Mouse (Mus musculus): ENCODE results near the gene Prdm10. TPM values are rescaled to one million over a fixed set of nuclear protein-coding genes. Genes with fewer than 3 reads are reported as not detected.

Prdm10 gene
- polyA plus RNA-seq, 1 experiment from 2014 or later, result 9.9 TPM

GRCm38 (mm10) chr9:31272160-31272559 is 8.2 kb upstream of the Prdm10 start:
- Histone ChIP-seq H3K27me3 (replicated peaks) (0 out of 2 replicates have a peak, but pooled peaks cover 2% of the 10 kb centered on the region), H3K4me2 (no peak overlapping the region), H3K27ac (no peak overlapping the region), H3K36me3 (replicated peaks) (no peaks in the 10 kb centered on the region), H3K4me1 (no peaks in the 10 kb centered on the region), H3K9ac (no peak overlapping the region), H3K9me3 (no peaks in the 10 kb centered on the region), H3K4me3 (no peak overlapping the region)
- WGBS, result 65% methylated on average over 4 of the region's 4 CpGs
- ATAC-seq (replicated peaks), result no peak

DNA sequence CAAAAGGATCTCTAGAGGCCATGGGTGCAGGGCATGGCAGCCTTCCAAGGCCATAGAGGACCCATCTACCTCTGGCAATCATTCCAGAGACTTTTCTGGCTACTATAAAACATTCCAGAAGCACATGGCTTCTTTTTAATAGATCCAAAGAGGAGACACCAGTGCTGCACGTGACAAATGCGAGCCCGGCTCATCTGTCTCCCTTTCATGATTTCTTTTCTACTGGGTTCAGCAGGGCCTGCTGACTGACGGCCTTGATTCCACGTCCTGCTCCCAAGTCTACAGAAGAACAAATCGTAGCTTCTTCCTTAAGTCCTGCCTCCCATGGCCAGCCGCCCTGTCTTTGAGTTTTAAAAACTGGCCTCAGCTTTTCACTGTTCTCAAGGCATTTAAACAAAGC is 1.7 kb upstream of the Prdm10 start:
- Histone ChIP-seq H3K4me3 (no peak overlapping the region), H3K9me3 (no peaks in the 10 kb centered on the region), H3K9ac (no peak overlapping the region), H3K4me2 (no peak overlapping the region), H3K27ac (0 out of 2 replicates have a peak overlapping the region, but pooled peaks have one; percentile 99), H3K4me1 (peaks cover 24% of the 10 kb centered on the region), H3K27me3 (replicated peaks) (no peaks in the 10 kb centered on the region), H3K36me3 (replicated peaks) (no peaks in the 10 kb centered on the region)
- ATAC-seq (replicated peaks), result no peak
- WGBS, result 73% methylated on average over 7 of the region's 7 CpGs

GRCm38 (mm10) chr9:31279306-31279705 is 1.0 kb upstream of the Prdm10 start:
- Histone ChIP-seq H3K36me3 (replicated peaks) (no peaks in the 10 kb centered on the region), H3K27me3 (replicated peaks) (no peaks in the 10 kb centered on the region), H3K4me3 (peak overlapping the region; percentile 78), H3K9ac (peak overlapping the region; percentile 81), H3K9me3 (no peaks in the 10 kb centered on the region), H3K27ac (peak overlapping the region; percentile 99), H3K4me2 (peak overlapping the region; percentile 80), H3K4me1 (peaks cover 24% of the 10 kb centered on the region)
- 51% methylated on average over 2 of the region's 2 CpGs for WGBS
- ATAC-seq (replicated peaks), result no peak

DNA sequence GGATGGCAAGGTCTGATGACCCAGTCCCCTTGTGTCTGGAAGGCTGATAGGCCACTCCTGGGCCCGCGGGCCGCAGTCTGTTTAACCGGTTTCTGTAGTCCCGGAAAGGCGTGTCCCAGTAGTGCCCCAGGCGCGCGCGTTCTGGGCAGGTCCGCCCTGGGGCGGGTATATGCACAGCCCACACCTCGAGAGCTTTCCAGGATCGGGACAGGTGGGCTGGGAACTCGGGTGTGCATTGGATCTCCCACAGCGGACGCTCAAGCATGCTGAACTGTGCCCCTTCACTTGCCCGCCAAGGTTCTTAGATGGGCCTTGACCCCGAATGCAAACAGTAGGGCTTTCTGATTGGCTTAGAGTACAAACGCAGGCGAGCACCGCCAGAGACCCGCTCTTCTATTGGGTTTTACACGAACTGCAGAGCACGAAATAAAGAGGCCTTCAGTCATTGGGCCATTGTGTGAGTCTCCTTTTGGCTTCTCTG is 413 bp upstream of the Prdm10 start:
- no peaks in the 10 kb centered on the region for H3K27me3 ChIP-seq (replicated peaks)
- WGBS, result under 1% methylated on average over 25 of the region's 25 CpGs
- ATAC-seq (replicated peaks), result peak; percentile 92
- H3K4me2 ChIP-seq, result peak overlapping the region; percentile 80
- peaks cover 24% of the 10 kb centered on the region for H3K4me1 ChIP-seq
- peak overlapping the region; percentile 78 for H3K4me3 ChIP-seq
- no peaks in the 10 kb centered on the region for H3K36me3 ChIP-seq (replicated peaks)
- H3K9ac ChIP-seq, result peak overlapping the region; percentile 81
- H3K9me3 ChIP-seq, result no peaks in the 10 kb centered on the region
- H3K27ac ChIP-seq, result peak overlapping the region; percentile 99

GRCm38 (mm10) chr9:31281011-31281662 is 799 bp downstream of the Prdm10 start:
- peak overlapping the region; percentile 99 for H3K27ac ChIP-seq
- under 1% methylated on average over 63 of the region's 63 CpGs for WGBS
- peak overlapping the region; percentile 78 for H3K4me3 ChIP-seq
- H3K9me3 ChIP-seq, result no peaks in the 10 kb centered on the region
- H3K9ac ChIP-seq, result peak overlapping the region; percentile 81
- peak overlapping the region; percentile 80 for H3K4me2 ChIP-seq
- H3K36me3 ChIP-seq (replicated peaks), result no peaks in the 10 kb centered on the region
- H3K4me1 ChIP-seq, result peaks cover 24% of the 10 kb centered on the region
- peak; percentile 67 for ATAC-seq (replicated peaks)
- H3K27me3 ChIP-seq (replicated peaks), result no peaks in the 10 kb centered on the region

DNA sequence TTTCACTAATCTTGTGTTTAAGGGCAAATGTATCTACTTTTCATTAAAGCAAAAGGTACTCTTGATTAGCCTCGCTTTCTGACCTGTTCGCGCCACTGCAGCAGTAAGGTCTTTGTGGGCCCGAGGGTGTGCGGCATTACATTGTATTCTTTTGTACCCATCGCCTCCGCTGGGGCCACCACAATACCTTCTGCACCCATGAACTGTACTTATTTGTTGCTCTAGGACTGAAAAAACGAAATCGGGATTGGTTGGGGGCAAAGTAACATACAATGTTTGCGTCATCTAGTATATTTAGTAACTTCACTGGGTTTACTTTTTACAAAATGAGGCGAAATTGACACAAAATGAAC is 1.3 kb downstream of the Prdm10 start:
- H3K9ac ChIP-seq, result peak overlapping the region; percentile 81
- no peaks in the 10 kb centered on the region for H3K27me3 ChIP-seq (replicated peaks)
- peaks cover 24% of the 10 kb centered on the region for H3K4me1 ChIP-seq
- peak overlapping the region; percentile 80 for H3K4me2 ChIP-seq
- H3K9me3 ChIP-seq, result no peaks in the 10 kb centered on the region
- WGBS, result 1% methylated on average over 11 of the region's 11 CpGs
- no peaks in the 10 kb centered on the region for H3K36me3 ChIP-seq (replicated peaks)
- H3K4me3 ChIP-seq, result peak overlapping the region; percentile 78
- H3K27ac ChIP-seq, result peak overlapping the region; percentile 99
- ATAC-seq (replicated peaks), result no peak

DNA sequence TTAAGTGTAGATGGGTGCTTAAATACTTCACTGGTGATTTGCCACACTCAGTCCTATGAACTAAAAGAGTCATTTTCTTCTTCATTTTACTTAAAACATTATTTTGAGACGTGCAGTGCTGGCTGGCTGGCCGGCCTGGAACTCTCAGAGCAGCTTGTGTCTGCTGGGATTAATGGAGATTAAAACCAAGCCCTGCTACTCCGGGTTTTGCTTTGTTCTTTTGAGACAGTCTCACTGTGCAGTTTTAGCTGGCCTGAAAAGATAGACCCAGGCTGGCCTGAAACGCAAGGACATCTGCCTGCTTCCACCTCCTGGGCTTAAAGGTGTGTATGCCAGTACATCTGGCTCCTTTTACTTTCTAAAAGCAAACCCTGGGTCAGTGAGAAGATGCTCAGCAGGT is 2.2 kb downstream of the Prdm10 start:
- Histone ChIP-seq H3K9ac (no peak overlapping the region), H3K36me3 (replicated peaks) (no peaks in the 10 kb centered on the region), H3K4me2 (peak overlapping the region; percentile 80), H3K4me1 (peaks cover 24% of the 10 kb centered on the region), H3K27ac (peak overlapping the region; percentile 99), H3K4me3 (peak overlapping the region; percentile 78), H3K9me3 (no peaks in the 10 kb centered on the region), H3K27me3 (replicated peaks) (no peaks in the 10 kb centered on the region)
- ATAC-seq (replicated peaks), result no peak
- WGBS, result 11% methylated on average over 4 of the region's 4 CpGs

DNA sequence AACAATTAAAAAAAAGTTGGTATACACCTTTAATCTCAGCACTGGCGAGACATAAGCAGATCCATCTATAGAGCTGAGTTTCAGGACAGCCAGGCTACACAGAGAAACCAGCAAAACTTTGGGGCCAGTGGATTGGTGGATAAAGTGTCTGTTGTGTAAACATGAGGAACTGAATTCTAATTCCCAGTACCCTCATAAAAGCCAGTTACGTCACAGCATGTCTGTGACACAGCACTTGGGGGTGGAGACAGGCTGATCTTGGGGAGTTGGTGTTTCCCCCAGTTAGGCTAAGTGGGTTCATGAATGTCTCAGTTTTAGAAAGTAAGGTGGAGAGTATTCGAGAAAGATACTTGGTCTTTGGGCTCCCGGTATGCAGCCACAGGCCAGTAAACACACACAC is 2.7 kb downstream of the Prdm10 start:
- Histone ChIP-seq H3K27me3 (replicated peaks) (no peaks in the 10 kb centered on the region), H3K4me3 (no peak overlapping the region), H3K36me3 (replicated peaks) (no peaks in the 10 kb centered on the region), H3K9me3 (no peaks in the 10 kb centered on the region), H3K4me1 (peaks cover 24% of the 10 kb centered on the region), H3K27ac (peak overlapping the region; percentile 99), H3K4me2 (peak overlapping the region; percentile 80; the same call in 1 of the 2 replicates), H3K9ac (no peak overlapping the region)
- WGBS, result 70% methylated on average over 4 of the region's 4 CpGs
- ATAC-seq (replicated peaks), result no peak

- peaks cover 24% of the 10 kb centered on the region for H3K4me1 ChIP-seq
- ATAC-seq (replicated peaks), result no peak
- no peaks in the 10 kb centered on the region for H3K9me3 ChIP-seq
- H3K27me3 ChIP-seq (replicated peaks), result no peaks in the 10 kb centered on the region
- H3K4me3 ChIP-seq, result no peak overlapping the region
- H3K27ac ChIP-seq, result no peak overlapping the region
- H3K4me2 ChIP-seq, result no peak overlapping the region
- H3K9ac ChIP-seq, result no peak overlapping the region
- H3K36me3 ChIP-seq (replicated peaks), result no peaks in the 10 kb centered on the region
- 86% methylated on average over 3 of the region's 3 CpGs for WGBS
Measured at GRCm38 (mm10) chr9:31283911-31284310, 3.6 kb downstream of the Prdm10 start.

- H3K4me3 ChIP-seq, result no peak overlapping the region
- H3K27ac ChIP-seq, result peak overlapping the region; percentile 39; the same call in 1 of the 2 replicates
- 76% methylated on average over 14 of the region's 14 CpGs for WGBS
- H3K27me3 ChIP-seq (replicated peaks), result no peaks in the 10 kb centered on the region
- no peaks in the 10 kb centered on the region for H3K9me3 ChIP-seq
- peaks cover 3% of the 10 kb centered on the region; the same call in 1 of the 2 replicates for H3K4me1 ChIP-seq
- 0 out of 2 replicates have a peak, but pooled peaks have one; percentile 37 for ATAC-seq (replicated peaks)
- H3K9ac ChIP-seq, result no peak overlapping the region
- no peaks in the 10 kb centered on the region for H3K36me3 ChIP-seq (replicated peaks)
- H3K4me2 ChIP-seq, result no peak overlapping the region
Measured at GRCm38 (mm10) chr9:31290201-31290862, 10.0 kb downstream of the Prdm10 start.

DNA sequence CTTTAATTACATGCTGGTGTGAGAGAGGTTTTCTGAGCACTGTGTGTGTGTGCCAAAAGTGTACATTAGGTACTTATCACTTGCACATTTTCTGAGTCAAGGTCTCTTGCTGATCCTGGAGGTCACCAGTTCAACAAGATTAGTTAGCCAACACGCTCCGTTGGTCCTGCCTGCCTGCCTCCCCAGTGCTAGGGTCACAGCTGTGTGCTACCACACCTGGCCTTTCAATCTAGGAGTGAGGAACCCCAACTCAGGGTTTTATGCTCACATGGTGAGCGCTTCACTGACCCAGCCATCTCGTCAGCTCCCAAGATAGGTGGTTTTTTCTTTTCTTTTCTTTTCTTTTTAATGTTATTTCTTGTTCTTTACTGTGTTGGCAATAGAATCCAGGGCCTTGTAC is 11.6 kb downstream of the Prdm10 start:
- H3K4me1 ChIP-seq, result peaks cover 3% of the 10 kb centered on the region; the same call in 1 of the 2 replicates
- ATAC-seq (replicated peaks), result no peak
- WGBS, result 77% methylated on average over 4 of the region's 4 CpGs
- no peak overlapping the region for H3K9ac ChIP-seq
- H3K27ac ChIP-seq, result no peak overlapping the region
- no peak overlapping the region for H3K4me3 ChIP-seq
- no peaks in the 10 kb centered on the region for H3K27me3 ChIP-seq (replicated peaks)
- H3K36me3 ChIP-seq (replicated peaks), result no peaks in the 10 kb centered on the region
- no peaks in the 10 kb centered on the region for H3K9me3 ChIP-seq
- no peak overlapping the region for H3K4me2 ChIP-seq

GRCm38 (mm10) chr9:31293208-31293607 is 12.9 kb downstream of the Prdm10 start:
- Histone ChIP-seq H3K4me3 (no peak overlapping the region), H3K36me3 (replicated peaks) (no peaks in the 10 kb centered on the region), H3K9ac (no peak overlapping the region), H3K4me2 (no peak overlapping the region), H3K27me3 (replicated peaks) (no peaks in the 10 kb centered on the region), H3K27ac (no peak overlapping the region), H3K9me3 (no peaks in the 10 kb centered on the region), H3K4me1 (peaks cover 3% of the 10 kb centered on the region; the same call in 1 of the 2 replicates)
- WGBS, result 85% methylated on average over 2 of the region's 2 CpGs
- ATAC-seq (replicated peaks), result no peak
